Mouse (Mus musculus): ENCODE measurements around the gene Ccdc153. TPM values are rescaled to one million over a fixed set of nuclear protein-coding genes. Genes with fewer than 3 reads are reported as not detected.
A peak's percentile ranks its signal among the peaks of the same experiment; 100 is the strongest.

Gene Ccdc153
- polyA plus RNA-seq, 1 experiment from 2014 or later = not detected

- H3K9me3 ChIP-seq = no peaks in the 10 kb centered on the region
- H3K27ac ChIP-seq = no peak overlapping the region
- WGBS = 70% methylated on average over 6 of the region's 6 CpGs
- no peak overlapping the region for H3K4me3 ChIP-seq (replicated peaks)
- H3K9ac ChIP-seq = no peak overlapping the region
- H3K4me1 ChIP-seq = peaks cover 9% of the 10 kb centered on the region
- no peak overlapping the region for H3K4me2 ChIP-seq
- no peak for ATAC-seq (ENCODE audit: low FRiP score)
- no peaks in the 10 kb centered on the region for H3K27me3 ChIP-seq
- no peaks in the 10 kb centered on the region for H3K36me3 ChIP-seq (replicated peaks)
Measured at GRCm38 (mm10) chr9:44225993-44226392, 14.5 kb upstream of the Ccdc153 start.

- H3K4me1 ChIP-seq = peaks cover 25% of the 10 kb centered on the region
- no peaks in the 10 kb centered on the region for H3K27me3 ChIP-seq
- H3K4me3 ChIP-seq (replicated peaks) = no peak overlapping the region
- no peak overlapping the region for H3K27ac ChIP-seq
- H3K9ac ChIP-seq = 0 out of 2 replicates have a peak overlapping the region, but pooled peaks have one; percentile 9
- no peaks in the 10 kb centered on the region for H3K36me3 ChIP-seq (replicated peaks)
- H3K9me3 ChIP-seq = no peaks in the 10 kb centered on the region
- no peak for ATAC-seq (ENCODE audit: low FRiP score)
- H3K4me2 ChIP-seq = peak overlapping the region; percentile 66; the same call in 1 of the 2 replicates
Measured at GRCm38 (mm10) chr9:44231609-44232008, 8.9 kb upstream of the Ccdc153 start.

DNA sequence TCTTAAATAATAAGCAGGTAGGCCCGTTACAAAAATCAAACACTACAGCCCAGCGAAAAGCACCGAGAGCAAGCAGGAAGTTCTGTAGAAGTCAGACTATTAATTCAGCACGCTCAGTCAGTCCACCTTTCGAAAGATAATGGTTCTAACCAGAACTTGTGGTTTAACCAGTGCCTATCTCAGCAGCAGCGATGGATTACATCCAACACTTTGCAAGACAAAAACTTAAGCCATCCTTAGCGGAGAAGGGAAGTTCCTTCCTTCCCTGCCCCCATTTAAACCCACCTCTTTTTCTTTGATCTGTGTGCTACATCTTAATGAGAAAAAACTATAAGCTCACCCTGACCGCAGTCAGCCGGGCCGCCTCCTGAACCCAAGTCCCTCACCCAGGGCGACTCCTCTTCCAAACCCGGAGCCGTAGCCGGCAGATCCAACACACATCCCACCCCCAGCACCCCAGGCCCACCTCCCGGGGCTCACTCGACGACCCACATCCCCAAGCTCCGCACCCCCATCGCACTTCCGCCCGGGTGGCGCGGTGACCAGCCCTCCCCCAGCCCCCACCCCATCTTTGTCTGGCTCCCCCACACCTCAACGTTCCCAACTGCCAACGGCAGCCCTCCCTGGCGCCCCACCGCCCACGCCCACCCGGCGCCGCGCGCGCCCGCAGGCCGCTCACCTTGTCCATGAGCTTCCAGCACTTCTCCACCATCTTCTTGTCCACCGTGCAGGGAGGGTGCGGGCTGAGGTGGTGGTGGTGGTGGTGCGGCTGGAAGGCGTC lies 7.3 kb upstream of the Ccdc153 start:
- Histone ChIP-seq H3K4me3 (replicated peaks) (peak overlapping the region; percentile 86), H3K27ac (peak overlapping the region; percentile 96), H3K36me3 (replicated peaks) (no peaks in the 10 kb centered on the region), H3K27me3 (no peaks in the 10 kb centered on the region), H3K9ac (peak overlapping the region; percentile 95), H3K4me2 (peak overlapping the region; percentile 66), H3K9me3 (no peaks in the 10 kb centered on the region), H3K4me1 (peaks cover 25% of the 10 kb centered on the region)
- under 1% methylated on average over 40 of the region's 40 CpGs for WGBS
- peak; percentile 88 for ATAC-seq (ENCODE audit: low FRiP score)

DNA sequence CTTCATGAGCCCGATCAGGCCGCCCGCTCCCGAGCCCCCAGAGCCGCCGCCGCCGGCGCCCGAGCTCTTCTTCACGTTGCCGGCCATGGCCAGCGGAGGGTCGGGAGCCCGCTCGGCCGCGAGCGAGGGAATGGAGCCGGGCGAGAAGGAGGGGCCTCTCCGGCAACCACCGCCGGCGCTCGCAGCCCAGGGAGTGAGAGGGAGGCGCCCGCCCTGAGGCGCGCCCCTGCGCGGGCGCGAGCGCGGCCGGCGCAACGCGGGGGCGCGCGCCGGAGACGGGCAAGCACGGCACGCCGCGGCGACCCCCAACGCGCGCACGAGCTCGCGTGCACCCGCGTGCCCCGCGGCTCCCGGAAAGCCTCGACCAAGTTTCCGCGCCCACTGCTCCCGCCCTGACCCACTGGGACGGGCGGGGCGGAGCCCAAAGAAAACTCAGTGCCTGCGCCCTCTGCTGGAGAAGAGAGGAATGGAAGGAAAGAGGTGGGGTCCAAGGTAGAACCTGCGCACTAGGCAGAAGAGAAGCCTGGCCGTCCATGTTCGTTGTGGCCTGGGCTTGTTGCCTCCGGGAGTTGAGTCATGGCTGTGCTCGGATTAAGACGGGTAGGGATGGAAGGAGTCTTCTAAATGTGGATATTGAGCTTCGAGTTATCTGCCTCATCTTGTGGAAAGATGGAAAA lies 6.5 kb upstream of the Ccdc153 start, which contains the start of gene Cbl:
TSS of gene Cbl (minus strand) at position 248 of the 677 bp plus-strand sequence.
- peak within 1 kb of the TSS; percentile 96 for H3K27ac ChIP-seq

DNA sequence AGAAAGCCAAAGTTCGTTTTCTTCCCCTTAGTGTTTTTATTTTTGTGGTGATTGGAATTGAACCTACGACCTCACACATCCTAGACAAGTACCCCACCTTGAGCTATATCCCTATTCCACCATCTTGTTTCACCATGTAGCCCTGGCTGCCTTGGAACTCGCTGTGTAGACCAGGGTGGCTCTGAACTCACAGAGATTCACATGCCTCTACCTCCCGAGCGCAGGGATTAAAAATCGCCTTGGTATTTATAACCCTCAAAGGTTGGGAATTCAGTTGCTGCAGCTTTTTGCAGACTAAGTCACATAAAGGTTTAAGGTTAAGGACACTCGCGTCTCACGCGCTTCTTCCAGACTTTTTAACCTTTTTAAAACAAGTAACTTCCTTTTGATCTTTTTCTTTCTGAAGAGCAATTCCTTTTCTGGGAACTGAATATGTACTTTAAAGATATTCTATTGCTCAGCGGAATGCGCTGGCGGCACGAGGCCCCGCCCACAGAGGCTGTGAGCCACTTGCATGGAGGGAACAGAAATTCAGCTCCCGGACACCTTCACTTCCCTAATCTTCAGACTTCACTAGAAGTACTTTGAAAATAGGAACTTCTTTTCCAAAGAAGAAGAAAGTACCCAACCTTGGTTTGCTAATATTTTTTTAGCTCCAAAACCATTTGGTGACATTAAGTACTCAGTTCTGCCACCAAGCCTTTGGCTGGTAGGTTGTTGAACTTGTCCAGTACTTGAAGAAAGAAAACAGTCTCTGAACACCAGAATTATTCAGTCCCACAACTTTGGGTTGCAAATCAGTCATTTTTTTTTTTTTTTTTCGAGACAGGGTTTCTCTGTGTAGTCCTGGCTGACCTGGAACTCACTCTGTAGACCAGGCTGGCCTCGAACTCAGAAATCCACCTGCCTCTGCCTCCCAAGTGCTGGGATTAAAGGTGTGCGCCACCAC lies 5.7 kb upstream of the Ccdc153 start:
- ATAC-seq (ENCODE audit: low FRiP score) = peak; percentile 45
- peak overlapping the region; percentile 86 for H3K4me3 ChIP-seq (replicated peaks)
- H3K9me3 ChIP-seq = no peaks in the 10 kb centered on the region
- 25% methylated on average over 19 of the region's 19 CpGs for WGBS
- peak overlapping the region; percentile 66 for H3K4me2 ChIP-seq
- H3K4me1 ChIP-seq = peaks cover 25% of the 10 kb centered on the region
- H3K27ac ChIP-seq = no peak overlapping the region
- no peaks in the 10 kb centered on the region for H3K27me3 ChIP-seq
- H3K9ac ChIP-seq = 0 out of 2 replicates have a peak overlapping the region, but pooled peaks have one; percentile 7
- no peaks in the 10 kb centered on the region for H3K36me3 ChIP-seq (replicated peaks)

More for the DNA sequence above, 6.5 kb upstream of the Ccdc153 start, which contains the start of gene Cbl:
- H3K36me3 ChIP-seq (replicated peaks) = no peaks in the 10 kb centered on the region
- H3K9ac ChIP-seq = peak within 1 kb of the TSS; percentile 95
- H3K9me3 ChIP-seq = no peaks in the 10 kb centered on the region
- peak; percentile 94 for ATAC-seq (ENCODE audit: low FRiP score)
- H3K4me2 ChIP-seq = peak within 1 kb of the TSS; percentile 66
- peaks cover 25% of the 10 kb centered on the region for H3K4me1 ChIP-seq
- peak within 1 kb of the TSS; percentile 86 for H3K4me3 ChIP-seq (replicated peaks)
- no peaks in the 10 kb centered on the region for H3K27me3 ChIP-seq
- WGBS = under 1% methylated on average over 67 of the region's 76 CpGs

DNA sequence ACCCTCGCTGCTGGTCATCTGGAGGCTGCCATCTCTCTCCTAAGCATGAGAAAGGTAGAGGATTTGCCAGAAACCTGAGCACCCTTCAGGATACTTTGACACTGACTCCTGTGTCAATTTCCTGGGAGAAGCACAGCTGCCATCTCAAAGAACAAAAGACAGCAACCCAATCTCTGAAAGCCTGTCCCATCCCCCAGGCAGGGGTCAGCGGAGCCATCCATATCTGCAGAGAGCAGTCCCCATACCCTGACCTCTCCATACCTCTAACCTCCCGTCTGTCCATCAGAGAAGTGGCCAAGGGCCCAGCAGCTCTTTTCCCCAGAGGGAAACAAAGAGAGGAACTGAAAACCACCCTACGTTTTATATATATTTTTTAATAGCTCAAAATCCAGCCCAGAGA lies 3.9 kb upstream of the Ccdc153 start:
- ATAC-seq (ENCODE audit: low FRiP score) = no peak
- Histone ChIP-seq H3K9ac (no peak overlapping the region), H3K27me3 (no peaks in the 10 kb centered on the region), H3K27ac (no peak overlapping the region), H3K36me3 (replicated peaks) (no peaks in the 10 kb centered on the region), H3K4me3 (replicated peaks) (no peak overlapping the region), H3K4me2 (no peak overlapping the region), H3K4me1 (peaks cover 18% of the 10 kb centered on the region), H3K9me3 (no peaks in the 10 kb centered on the region)
- 63% methylated on average over 4 of the region's 4 CpGs for WGBS

DNA sequence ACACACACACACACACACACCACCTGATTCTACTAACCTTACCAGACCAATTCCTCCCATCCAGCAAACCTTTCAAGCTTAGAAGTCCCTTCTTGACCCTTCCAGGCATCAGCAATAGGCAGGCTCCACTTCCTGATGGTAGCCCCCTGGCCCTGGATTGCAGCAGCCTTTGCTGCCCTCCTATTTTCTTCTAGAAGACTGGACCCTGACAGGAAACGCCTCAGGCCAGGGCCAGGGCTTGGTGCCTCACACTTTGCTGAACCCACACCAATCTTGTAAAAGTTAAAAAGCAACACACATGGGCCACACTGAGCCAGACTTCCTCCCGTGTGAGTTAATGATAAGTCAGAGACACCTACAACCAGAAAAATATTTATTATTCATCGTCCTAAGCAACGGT lies 3.3 kb upstream of the Ccdc153 start:
- Histone ChIP-seq H3K9me3 (no peaks in the 10 kb centered on the region), H3K27ac (no peak overlapping the region), H3K4me2 (no peak overlapping the region), H3K27me3 (no peaks in the 10 kb centered on the region), H3K4me3 (replicated peaks) (no peak overlapping the region), H3K36me3 (replicated peaks) (no peaks in the 10 kb centered on the region), H3K4me1 (peaks cover 13% of the 10 kb centered on the region), H3K9ac (no peak overlapping the region)
- 82% methylated on average over 4 of the region's 4 CpGs for WGBS
- no peak for ATAC-seq (ENCODE audit: low FRiP score)

- no peaks in the 10 kb centered on the region for H3K9me3 ChIP-seq
- no peaks in the 10 kb centered on the region for H3K27me3 ChIP-seq
- ATAC-seq (ENCODE audit: low FRiP score) = no peak
- H3K9ac ChIP-seq = no peak overlapping the region
- WGBS = 79% methylated on average over 17 of the region's 17 CpGs
- no peak overlapping the region for H3K4me3 ChIP-seq (replicated peaks)
- H3K27ac ChIP-seq = no peak overlapping the region
- peaks cover 6% of the 10 kb centered on the region; the same call in 1 of the 2 replicates for H3K4me1 ChIP-seq
- no peak overlapping the region for H3K4me2 ChIP-seq
- no peaks in the 10 kb centered on the region for H3K36me3 ChIP-seq (replicated peaks)
Measured at GRCm38 (mm10) chr9:44238501-44239190, 1.8 kb upstream of the Ccdc153 start.

DNA sequence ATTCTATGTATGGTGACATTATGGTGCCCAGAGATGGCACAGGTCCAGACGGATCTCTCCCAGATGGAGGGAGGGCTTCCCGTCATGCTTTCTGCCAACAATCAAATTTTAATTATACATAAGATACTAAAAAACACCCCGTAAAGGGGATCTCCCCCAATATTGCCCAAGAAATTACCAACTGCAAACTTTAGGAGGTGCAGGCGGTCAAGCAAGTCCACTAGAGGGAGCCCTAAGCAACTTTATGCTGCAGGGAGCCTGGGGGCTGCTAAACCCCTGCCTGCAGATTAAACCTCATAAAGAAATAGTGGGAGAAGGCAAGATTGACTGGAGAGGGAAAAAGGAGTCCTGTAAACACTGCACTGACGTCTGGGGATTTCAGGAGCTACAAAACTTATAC lies 1.0 kb upstream of the Ccdc153 start:
- 0 out of 2 replicates have a peak, but pooled peaks have one; percentile 41 for ATAC-seq (ENCODE audit: low FRiP score)
- H3K27ac ChIP-seq = no peak overlapping the region
- no peaks in the 10 kb centered on the region for H3K36me3 ChIP-seq (replicated peaks)
- H3K9me3 ChIP-seq = no peaks in the 10 kb centered on the region
- H3K4me2 ChIP-seq = no peak overlapping the region
- H3K9ac ChIP-seq = no peak overlapping the region
- WGBS = 13% methylated on average over 5 of the region's 5 CpGs
- no peak overlapping the region for H3K4me3 ChIP-seq (replicated peaks)
- peaks cover 5% of the 10 kb centered on the region; the same call in 1 of the 2 replicates for H3K4me1 ChIP-seq
- no peaks in the 10 kb centered on the region for H3K27me3 ChIP-seq

- no peak for ATAC-seq (ENCODE audit: low FRiP score)
- Histone ChIP-seq H3K4me3 (replicated peaks) (no peak overlapping the region), H3K36me3 (replicated peaks) (no peaks in the 10 kb centered on the region), H3K9me3 (no peaks in the 10 kb centered on the region), H3K27ac (no peak overlapping the region), H3K9ac (no peak overlapping the region), H3K4me1 (no peaks in the 10 kb centered on the region), H3K4me2 (no peak overlapping the region), H3K27me3 (no peaks in the 10 kb centered on the region)
- WGBS = 47% methylated on average over 5 of the region's 5 CpGs
Measured at GRCm38 (mm10) chr9:44240911-44241310, 435 bp downstream of the Ccdc153 start.

GRCm38 (mm10) chr9:44241418-44241817 lies 942 bp downstream of the Ccdc153 start:
- no peaks in the 10 kb centered on the region for H3K9me3 ChIP-seq
- H3K27me3 ChIP-seq = no peaks in the 10 kb centered on the region
- no peak overlapping the region for H3K27ac ChIP-seq
- ATAC-seq (ENCODE audit: low FRiP score) = no peak
- 78% methylated on average over 9 of the region's 9 CpGs for WGBS
- H3K4me1 ChIP-seq = no peaks in the 10 kb centered on the region
- no peak overlapping the region for H3K4me3 ChIP-seq (replicated peaks)
- no peak overlapping the region for H3K9ac ChIP-seq
- H3K36me3 ChIP-seq (replicated peaks) = no peaks in the 10 kb centered on the region
- H3K4me2 ChIP-seq = no peak overlapping the region
